Comparison of ENCODE assay signal across 10 mouse cellular contexts in genomic region chr2:130246912-130247311, GRCm38 (mm10). TPM values are rescaled to one million over a fixed set of nuclear protein-coding genes. Genes with fewer than 3 reads are reported as not detected.
A peak's percentile ranks its signal among the peaks of the same experiment; 100 is the strongest.
DNase-seq lines count a peak whose midpoint lies in the region; ATAC-seq and TF ChIP-seq lines count a peak whose summit lies in the region.
"Had no signal": no experiment of that assay in that cellular context is flagged by ENCODE, and none has a peak within 500 bp of the region (broad histone marks: within the 10 kb centered on the region; RNA-seq: fewer than 3 reads in every experiment).

No protein-coding gene starts in this region.

- H3K27ac ChIP-seq in embryonic facial prominence, embryonic 10.5 days (replicated peaks): no peak overlapping the region
- H3K27ac ChIP-seq in lung, embryonic 14.5 days (ENCODE audit: low read depth): no peak overlapping the region
- H3K27ac ChIP-seq: midbrain, embryonic 12.5 days had no signal

- H3K9me3 ChIP-seq in embryonic facial prominence, embryonic 10.5 days: no peaks in the 10 kb centered on the region
- no peaks in the 10 kb centered on the region for H3K9me3 ChIP-seq in lung, embryonic 14.5 days (ENCODE audit: low read depth, low read length)
- H3K9me3 ChIP-seq: midbrain, embryonic 12.5 days had no signal

- WGBS in embryonic facial prominence, embryonic 10.5 days: 46% methylated on average over 9 of the region's 9 CpGs
- WGBS in lung, embryonic 14.5 days: 49% methylated on average over 9 of the region's 9 CpGs

- ATAC-seq in lung, embryonic 14.5 days (ENCODE audit: insufficient read depth): no peak

- no peaks in the 10 kb centered on the region for H3K4me1 ChIP-seq in embryonic facial prominence, embryonic 10.5 days
- H3K4me1 ChIP-seq in lung, embryonic 14.5 days (ENCODE audit: insufficient read depth): no peaks in the 10 kb centered on the region
- H3K4me1 ChIP-seq: midbrain, embryonic 12.5 days had no signal

- H3K36me3 ChIP-seq in embryonic facial prominence, embryonic 10.5 days (replicated peaks): no peaks in the 10 kb centered on the region
- no peaks in the 10 kb centered on the region for H3K36me3 ChIP-seq in lung, embryonic 14.5 days (ENCODE audit: insufficient read depth)
- H3K36me3 ChIP-seq: midbrain, embryonic 12.5 days had no signal

- peak; percentile 20 for DNase-seq in adrenal gland, adult 2 months
- DNase-seq in adrenal gland, postnatal 4 days (ENCODE audit: low spot score in 2 of 2): no peak
- DNase-seq in layer of hippocampus, adult 11-12 months (ENCODE audit: low spot score): peak; percentile 42
- DNase-seq in layer of hippocampus, adult 9-11 months: no peak
- peak; percentile 43 for DNase-seq in MEL-GATA-1-ER (ENCODE audit: extremely low read depth, low read depth)
- DNase-seq in embryonic facial prominence, embryonic 10.5 days (ENCODE audit: low spot score): peak; percentile 22
- DNase-seq in lung, embryonic 14.5 days: peak; percentile 79
- no peak for DNase-seq in spleen, adult 12 weeks (ENCODE audit: low spot score)

- no peak overlapping the region for H3K9ac ChIP-seq in lung, embryonic 14.5 days
- H3K9ac ChIP-seq: midbrain, embryonic 12.5 days had no signal

- no peaks in the 10 kb centered on the region for H3K27me3 ChIP-seq in embryonic facial prominence, embryonic 10.5 days (replicated peaks; ENCODE audit: low read depth, poor library complexity, severe bottlenecking)
- no peaks in the 10 kb centered on the region for H3K27me3 ChIP-seq in lung, embryonic 14.5 days (ENCODE audit: insufficient read depth, low read length)
- H3K27me3 ChIP-seq: midbrain, embryonic 12.5 days had no signal

- no peak overlapping the region for H3K4me2 ChIP-seq in lung, embryonic 14.5 days
- H3K4me2 ChIP-seq: midbrain, embryonic 12.5 days had no signal

- no peak overlapping the region for H3K4me3 ChIP-seq in embryonic facial prominence, embryonic 10.5 days
- no peak overlapping the region for H3K4me3 ChIP-seq in lung, embryonic 14.5 days (ENCODE audit: low read depth, low read length)
- H3K4me3 ChIP-seq: midbrain, embryonic 12.5 days had no signal

- peak; percentile 57 for TF ChIP-seq CTCF in lung, embryonic 14.5 days (IDR thresholded peaks at IDR 0.05; ENCODE audit: low read depth)

RNA-seq across cellular contexts. Expression of gene Nop56, which starts 27.3 kb away (rescaled TPM):
- 100 to 1,000 TPM in 1 of 2 experiments, 10 to 100 TPM in 1; 83.3 to 111 TPM for total RNA-seq in adrenal gland, adult 2 months (2021)
- polyA plus RNA-seq in adrenal gland, adult 2 months (2012; rRNA removed): 38.7 and 57.7 TPM in 2 replicates
- total RNA-seq in adrenal gland, postnatal 4 days (2021): 100 to 1,000 TPM; 129 to 137 TPM
- 471 and 485 TPM in 2 replicates for polyA plus RNA-seq in embryonic facial prominence, embryonic 10.5 days (2016; fragmentation: Nextera tagmentation; extraction: Ambion mirVana)
- polyA plus RNA-seq in lung, embryonic 14.5 days (2014; fragmentation: Nextera tagmentation; extraction: Ambion mirVana): 303 and 318 TPM in 2 replicates

RNA-seq across cellular contexts. Expression of gene Idh3b, which starts 37.4 kb away (rescaled TPM):
- total RNA-seq in adrenal gland, adult 2 months (2021): 100 to 1,000 TPM; 522 to 542 TPM
- 195 and 222 TPM in 2 replicates for polyA plus RNA-seq in adrenal gland, adult 2 months (2012; rRNA removed)
- total RNA-seq in adrenal gland, postnatal 4 days (2021): 100 to 1,000 TPM; 287 to 314 TPM
- 126 TPM in 2 replicates for polyA plus RNA-seq in embryonic facial prominence, embryonic 10.5 days (2016; fragmentation: Nextera tagmentation; extraction: Ambion mirVana)
- polyA plus RNA-seq in lung, embryonic 14.5 days (2014; fragmentation: Nextera tagmentation; extraction: Ambion mirVana): 136 and 151 TPM in 2 replicates

RNA-seq across cellular contexts. Expression of gene Ebf4, which starts 48.1 kb away (rescaled TPM):
- total RNA-seq in adrenal gland, adult 2 months (2021): 1 to 10 TPM; 3.3 to 3.9 TPM
- 12.1 and 15.3 TPM in 2 replicates for polyA plus RNA-seq in adrenal gland, adult 2 months (2012; rRNA removed)
- 10 to 100 TPM; 10.7 to 12.8 TPM for total RNA-seq in adrenal gland, postnatal 4 days (2021)
- 0.80 and 0.82 TPM in 2 replicates for polyA plus RNA-seq in embryonic facial prominence, embryonic 10.5 days (2016; fragmentation: Nextera tagmentation; extraction: Ambion mirVana)
- polyA plus RNA-seq in lung, embryonic 14.5 days (2014; fragmentation: Nextera tagmentation; extraction: Ambion mirVana): 1.9 and 2.3 TPM in 2 replicates

RNA-seq across cellular contexts. Expression of gene Tmc2, which starts 51.9 kb away (rescaled TPM):
- total RNA-seq in adrenal gland, adult 2 months (2021): not detected
- not detected in 2 replicates for polyA plus RNA-seq in adrenal gland, adult 2 months (2012; rRNA removed)
- not detected for total RNA-seq in adrenal gland, postnatal 4 days (2021)
- not detected in 2 replicates for polyA plus RNA-seq in embryonic facial prominence, embryonic 10.5 days (2016; fragmentation: Nextera tagmentation; extraction: Ambion mirVana)
- not detected in 2 replicates for polyA plus RNA-seq in lung, embryonic 14.5 days (2014; fragmentation: Nextera tagmentation; extraction: Ambion mirVana)
- polyA plus RNA-seq: heart, embryonic 14.5 days; midbrain, embryonic 12.5 days had no signal

Comparison
In these comparisons a context has a peak if more than half of its experiments do, and no peak if none do; other contexts are left out.
1. DNase-seq: peak in adrenal gland, adult 2 months (single experiment), layer of hippocampus, adult 11-12 months (single experiment), MEL-GATA-1-ER (single experiment), embryonic facial prominence, embryonic 10.5 days (single experiment) and lung, embryonic 14.5 days (single experiment); none in adrenal gland, postnatal 4 days (0 of 2), layer of hippocampus, adult 9-11 months (single experiment) and spleen, adult 12 weeks (single experiment).